Comparison of ENCODE assay signal across 18 mouse cellular contexts in the genomic region with DNA sequence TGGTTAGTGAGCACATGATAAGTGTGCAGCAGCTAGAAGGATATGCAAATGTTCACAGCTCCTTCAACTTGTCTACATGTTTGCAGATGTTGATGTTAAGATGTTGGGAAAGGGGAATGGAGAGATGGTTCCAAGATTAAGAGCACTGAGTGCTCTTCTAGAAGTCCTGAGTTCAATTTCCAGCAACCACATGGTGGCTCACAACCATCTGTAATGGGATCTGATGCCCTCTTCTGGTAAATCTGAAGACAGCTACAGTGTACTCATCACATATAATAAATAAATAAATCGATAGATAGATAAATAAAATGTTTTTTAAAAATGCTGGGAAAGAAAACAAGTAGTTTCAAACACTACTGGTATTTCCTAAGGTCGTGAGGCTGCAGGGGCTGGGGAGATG. TPM values are rescaled to one million over a fixed set of nuclear protein-coding genes. Genes with fewer than 3 reads are reported as not detected.
"Had no signal": no experiment of that assay in that cellular context is flagged by ENCODE, and none has a peak within 500 bp of the region (broad histone marks: within the 10 kb centered on the region; RNA-seq: fewer than 3 reads in every experiment).

No protein-coding gene starts in this region.

- H3K27me3 ChIP-seq: kidney, embryonic 15.5 days; limb, embryonic 15.5 days; liver, embryonic 13.5 days; midbrain, embryonic 15.5 days; neural tube, embryonic 13.5 days had no signal

- H3K4me2 ChIP-seq: kidney, embryonic 15.5 days; limb, embryonic 15.5 days; liver, embryonic 13.5 days; midbrain, embryonic 15.5 days; neural tube, embryonic 13.5 days had no signal

- ATAC-seq: midbrain, embryonic 15.5 days had no signal

- H3K4me3 ChIP-seq: kidney, embryonic 15.5 days; limb, embryonic 15.5 days; liver, embryonic 13.5 days; midbrain, embryonic 10.5 days; midbrain, embryonic 15.5 days; neural tube, embryonic 13.5 days had no signal

- DNase-seq: kidney, adult 2 months; kidney, postnatal 36 days; liver, embryonic 13.5 days; lung, adult 2 months; lung, postnatal 10 days; lung, postnatal 4 days; retina, postnatal 1 day; right cerebral cortex, postnatal 4 days; spleen, adult 18-20 months; thymus, postnatal 36 days had no signal

- H3K9me3 ChIP-seq: kidney, embryonic 15.5 days; limb, embryonic 15.5 days; liver, embryonic 13.5 days; midbrain, embryonic 10.5 days; midbrain, embryonic 15.5 days; neural tube, embryonic 13.5 days had no signal

- H3K9ac ChIP-seq: kidney, embryonic 15.5 days; limb, embryonic 15.5 days; liver, embryonic 13.5 days; midbrain, embryonic 15.5 days; neural tube, embryonic 13.5 days had no signal

- H3K27ac ChIP-seq: kidney, embryonic 15.5 days; limb, embryonic 15.5 days; liver, embryonic 13.5 days; midbrain, embryonic 10.5 days; midbrain, embryonic 15.5 days; neural tube, embryonic 13.5 days had no signal

RNA-seq across cellular contexts. Expression of a gene that starts 30.9 kb away (rescaled TPM):
- polyA plus RNA-seq: intestine, embryonic 14.5 days; kidney, embryonic 15.5 days; limb, embryonic 11.5 days; limb, embryonic 15.5 days; midbrain, embryonic 10.5 days; neural tube, embryonic 13.5 days; stomach, embryonic 14.5 days had no signal
